Mouse (Mus musculus) gastrocnemius, postnatal 4 days (tissue): ENCODE data around the gene Epb41l2. TPM values are rescaled to one million over a fixed set of nuclear protein-coding genes. Genes with fewer than 3 reads are reported as not detected.
A peak's percentile ranks its signal among the peaks of the same experiment; 100 is the strongest.

Experiments used
- DNase-seq, 2 experiments: peaks; one replicate each; pipeline ENCODE4 v3.0.0; 2021 to 2022; ENCODE audit warnings: low spot score in 2 of 2, mixed read lengths in 2 of 2
- total RNA-seq, 2 experiments: library from RNA; stranded (reverse); gene quantifications; 2 replicates each; pipeline ENCODE4 v1.2.3; 2021

Epb41l2 gene
- total RNA-seq, 2 experiments from 2014 or later = 169 to 187 TPM

GRCm38 (mm10) chr10:25471944-25472343, 112.3 kb downstream of the Epb41l2 start:
- no peak for DNase-seq

GRCm38 (mm10) chr10:25479716-25480115, 120.1 kb downstream of the Epb41l2 start:
- DNase-seq = no peak

- no peak for DNase-seq
Observed at GRCm38 (mm10) chr10:25482791-25483190, 123.2 kb downstream of the Epb41l2 start.

- peak in 1 of 2 experiments; percentile 73 for DNase-seq
Observed at GRCm38 (mm10) chr10:25488456-25488855, 128.9 kb downstream of the Epb41l2 start.

- no peak for DNase-seq
Observed at GRCm38 (mm10) chr10:25499323-25500071, 139.9 kb downstream of the Epb41l2 start.

- no peak for DNase-seq
Observed at GRCm38 (mm10) chr10:25503250-25503649, 143.7 kb downstream of the Epb41l2 start.

GRCm38 (mm10) chr10:25513821-25514220, 154.2 kb downstream of the Epb41l2 start:
- DNase-seq = no peak

- no peak for DNase-seq
Observed at GRCm38 (mm10) chr10:25519954-25520353, 160.4 kb downstream of the Epb41l2 start.

GRCm38 (mm10) chr10:25520428-25520827, 160.8 kb downstream of the Epb41l2 start:
- no peak for DNase-seq

GRCm38 (mm10) chr10:25523727-25524126, 164.1 kb downstream of the Epb41l2 start:
- no peak for DNase-seq

GRCm38 (mm10) chr10:25526156-25526555, 166.6 kb downstream of the Epb41l2 start:
- no peak for DNase-seq

GRCm38 (mm10) chr10:25526622-25527021, 167.0 kb downstream of the Epb41l2 start:
- DNase-seq = peak in 1 of 2 experiments; percentile 23

GRCm38 (mm10) chr10:25527126-25527525, 167.5 kb downstream of the Epb41l2 start:
- DNase-seq = no peak

- DNase-seq = no peak
Observed at GRCm38 (mm10) chr10:25531335-25531734, 171.7 kb downstream of the Epb41l2 start.

- DNase-seq = no peak
Observed at GRCm38 (mm10) chr10:25533105-25533504, 173.5 kb downstream of the Epb41l2 start.

GRCm38 (mm10) chr10:25533513-25534246, 174.1 kb downstream of the Epb41l2 start:
- no peak for DNase-seq

GRCm38 (mm10) chr10:25534467-25534866, 174.9 kb downstream of the Epb41l2 start:
- no peak for DNase-seq

GRCm38 (mm10) chr10:25535891-25536331, 176.3 kb downstream of the Epb41l2 start, which contains the start of gene Smlr1:
TSS of gene Smlr1 (minus strand) at chr10:25536267.
- DNase-seq = no peak

- DNase-seq = peak in 1 of 2 experiments; percentile 3
Observed at GRCm38 (mm10) chr10:25536621-25537020, 177.0 kb downstream of the Epb41l2 start.

- peak in 1 of 2 experiments; percentile 4 for DNase-seq
Observed at GRCm38 (mm10) chr10:25538738-25539137, 179.1 kb downstream of the Epb41l2 start.

- peak in 1 of 2 experiments; percentile 22 for DNase-seq
Observed at GRCm38 (mm10) chr10:25539146-25539770, 179.7 kb downstream of the Epb41l2 start.

GRCm38 (mm10) chr10:25539771-25540168, 180.2 kb downstream of the Epb41l2 start:
- peak in 1 of 2 experiments; percentile 3 for DNase-seq
